Mouse (Mus musculus): ENCODE data around the gene Rad21l.

Gene Rad21l

GRCm38 (mm10) chr2:151668433-151668832, at the start of gene Rad21l:
Gene Rad21l (minus strand): TSS chr2:151668533.
- no peak for DNase-seq

GRCm38 (mm10) chr2:151716318-151717055, 48.2 kb upstream of the Rad21l start:
- DNase-seq = no peak

- no peak for DNase-seq
Measured at GRCm38 (mm10) chr2:151715526-151715925, 47.2 kb upstream of the Rad21l start.

GRCm38 (mm10) chr2:151712647-151713046, 44.3 kb upstream of the Rad21l start:
- peak in 1 of 2 experiments; percentile 14 for DNase-seq

- DNase-seq = peak in 1 of 2 experiments; percentile 1
Measured at GRCm38 (mm10) chr2:151702851-151703190, 34.5 kb upstream of the Rad21l start.

- peak; percentile 16 to 17 for DNase-seq
Measured at GRCm38 (mm10) chr2:151702146-151702850, 34.0 kb upstream of the Rad21l start.

GRCm38 (mm10) chr2:151701231-151702145, 33.2 kb upstream of the Rad21l start, which contains the start of gene Tmem74b:
Gene Tmem74b (plus strand): TSS chr2:151702008.
- DNase-seq = peak in 1 of 2 experiments; percentile 3

GRCm38 (mm10) chr2:151682976-151683375, 14.6 kb upstream of the Rad21l start:
- no peak for DNase-seq

GRCm38 (mm10) chr2:151682357-151682756, 14.0 kb upstream of the Rad21l start:
- peak; percentile 5 to 12 for DNase-seq

- DNase-seq = no peak
Measured at GRCm38 (mm10) chr2:151676234-151676633, 7.9 kb upstream of the Rad21l start.

- no peak for DNase-seq
Measured at GRCm38 (mm10) chr2:151670968-151671329, 2.6 kb upstream of the Rad21l start.

- no peak for DNase-seq
Measured at GRCm38 (mm10) chr2:151670026-151670967, 2.0 kb upstream of the Rad21l start.

- no peak for DNase-seq
Measured at GRCm38 (mm10) chr2:151652053-151652452, 16.3 kb downstream of the Rad21l start.

- DNase-seq = no peak
Measured at GRCm38 (mm10) chr2:151636015-151636402, 32.3 kb downstream of the Rad21l start.

GRCm38 (mm10) chr2:151635362-151636014, 32.8 kb downstream of the Rad21l start:
- DNase-seq = no peak

- no peak for DNase-seq
Measured at GRCm38 (mm10) chr2:151634903-151635302, 33.4 kb downstream of the Rad21l start.

- no peak for DNase-seq
Measured at GRCm38 (mm10) chr2:151632982-151633381, 35.4 kb downstream of the Rad21l start.

GRCm38 (mm10) chr2:151632159-151632814, 36.0 kb downstream of the Rad21l start, which contains the start of gene Snph:
Gene Snph (minus strand): TSS chr2:151632593.
- peak; percentile 38 to 46 for DNase-seq

- no peak for DNase-seq
Measured at GRCm38 (mm10) chr2:151631406-151632158, 36.8 kb downstream of the Rad21l start.

GRCm38 (mm10) chr2:151629310-151629709, 39.0 kb downstream of the Rad21l start:
- no peak for DNase-seq
